Mouse (Mus musculus) pancreas, adult 10 weeks (tissue): Measurements from ENCODE around the gene Cpeb4. TPM values are rescaled to one million over a fixed set of nuclear protein-coding genes. Genes with fewer than 3 reads are reported as not detected.

Source experiments
- polyA plus RNA-seq: library from polyadenylated mRNA; stranded (reverse); fragments of 350-450 nt; fragmentation: Illumina TruSeq; extraction: RNeasy Lipid Tissue Mini Kit (QIAGEN cat#74804); gene quantifications from one replicate; pipeline ENCODE4 v1.2.3, GENCODE M21; 2015; ENCODE audit warnings: low read depth, low replicate concordance; ENCODE audit not compliant: insufficient read depth

The Cpeb4 gene
- polyA plus RNA-seq, result 5.3 TPM

DNA sequence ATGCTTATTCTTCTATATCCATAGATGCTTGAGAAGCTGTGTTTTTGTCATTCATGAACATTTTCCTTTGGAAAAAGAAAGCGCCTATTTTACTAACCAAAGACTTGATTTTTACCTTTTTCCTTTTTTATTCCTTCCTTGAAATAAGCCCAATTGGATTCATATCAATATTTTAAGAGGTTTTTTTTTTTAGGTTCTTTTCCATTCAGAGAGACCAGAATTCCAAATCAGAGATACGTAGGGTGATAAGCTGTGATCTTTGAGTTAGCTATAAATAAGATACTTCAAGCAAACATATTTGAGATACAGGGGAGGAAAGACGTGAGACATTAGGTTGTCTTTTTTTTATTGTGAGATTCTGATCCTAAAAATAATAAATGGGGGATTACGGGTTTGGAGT lies at the start of gene Cpeb4:
Gene Cpeb4 (plus strand): TSS at position 301 of the 400 bp plus-strand sequence.

DNA sequence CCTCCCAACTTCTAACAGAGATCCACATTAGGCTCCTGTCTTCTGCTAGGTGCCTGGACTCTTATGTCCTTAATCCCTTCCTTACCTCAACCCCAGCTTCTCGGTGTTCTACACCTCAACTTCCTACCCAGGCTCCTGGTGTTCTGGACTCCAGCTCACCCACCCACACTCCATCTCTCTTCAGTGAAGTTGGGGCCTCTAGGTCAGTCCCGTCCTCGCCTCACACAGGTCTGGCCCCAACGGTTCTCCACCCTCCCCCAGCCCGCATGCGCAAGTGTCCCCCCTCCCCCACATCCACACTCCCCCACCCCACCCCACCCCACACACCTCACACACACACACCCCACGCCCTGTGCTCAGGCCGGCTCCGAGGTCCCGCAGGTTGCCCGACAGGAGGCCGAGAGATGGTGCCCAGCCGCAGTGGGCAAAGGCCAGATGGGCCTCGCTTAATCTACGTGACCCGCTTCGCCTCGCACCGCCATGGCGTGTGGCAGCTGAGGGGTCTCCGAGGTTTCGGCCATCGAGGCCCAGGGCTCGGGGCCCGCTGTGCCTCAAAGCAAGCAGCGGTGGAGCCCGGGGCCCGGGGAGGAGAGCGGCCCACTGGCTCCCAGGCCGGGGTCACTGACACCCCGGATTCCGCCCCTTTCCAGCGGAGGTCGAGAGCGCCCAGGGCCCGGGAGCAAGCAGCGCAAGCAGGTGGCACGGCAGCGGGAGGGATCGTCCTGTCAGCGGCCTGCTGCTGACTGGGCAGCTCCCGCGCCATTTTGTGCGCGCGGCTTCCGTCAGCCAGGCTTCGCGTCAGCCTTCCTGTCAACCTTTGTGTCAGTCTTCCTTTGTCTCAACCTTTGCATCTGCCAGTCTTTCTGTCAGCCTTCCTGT lies 93.5 kb downstream of the Cpeb4 start, which contains the start of gene 4930524B15Rik:
Gene 4930524B15Rik (plus strand): TSS at position 337 of the 879 bp plus-strand sequence.

Other genes starting within 250 kb of the Cpeb4 start
- gene Bod1, start 200.3 kb upstream of the Cpeb4 start, polyA plus RNA-seq, result 13.6 TPM
- gene 4930524B15Rik, start 93.4 kb downstream of the Cpeb4 start, polyA plus RNA-seq, result not detected
- gene Nsg2, start 128.3 kb downstream of the Cpeb4 start, polyA plus RNA-seq, result 1.6 TPM